In genomic region chr2:73285630-73286029, GRCm38 (mm10) we compare ENCODE assay signal across 13 mouse cellular contexts. TPM values are rescaled to one million over a fixed set of nuclear protein-coding genes. Genes with fewer than 3 reads are reported as not detected.
DNase-seq lines count a peak whose midpoint lies in the region; ATAC-seq and TF ChIP-seq lines count a peak whose summit lies in the region.
"Had no signal": no experiment of that assay in that cellular context is flagged by ENCODE, and none has a peak within 500 bp of the region (broad histone marks: within the 10 kb centered on the region; RNA-seq: fewer than 3 reads in every experiment).

No protein-coding gene starts in this region.

- TF ChIP-seq RAD21 in CH12.LX (IDR thresholded peaks at IDR 0.05; ENCODE audit: low read depth, low read length) = peak; percentile 55

- H3K27me3 ChIP-seq in kidney, adult 2 months (replicated peaks; ENCODE audit: control insufficient read depth, insufficient read depth, low read length) = no peaks in the 10 kb centered on the region
- no peaks in the 10 kb centered on the region for H3K27me3 ChIP-seq in CH12.LX (replicated peaks)
- peaks cover 10% of the 10 kb centered on the region; the same call in 1 of the 2 replicates for H3K27me3 ChIP-seq in forebrain, embryonic 11.5 days (ENCODE audit: control insufficient read depth, insufficient read depth, low read length)

- no peak for ATAC-seq in forebrain, embryonic 11.5 days (replicated peaks; ENCODE audit: low FRiP score)

- TF ChIP-seq CTCF in kidney, adult 2 months (conservative IDR thresholded peaks at IDR 0.05; ENCODE audit: insufficient read depth, insufficient read length, low read depth, low read length) = no peak
- TF ChIP-seq CTCF in CH12.LX (conservative IDR thresholded peaks at IDR 0.05 in 1 of 2, IDR thresholded peaks at IDR 0.05 in 1 of 2; ENCODE audit: low read depth in 2 of 2, low read length in 2 of 2) = peak; percentile 40 to 78; a peak in 3 of 4 replicates

- dilution Hi-C loops in CH12.LX (cut with MboI; ENCODE audit: extremely low pct_ligation_motif_present, extremely low pct_unique_long_range_greater_than_20kb, low sequenced_read_pairs) = no loop called here

- H3K4me1 ChIP-seq in kidney, adult 2 months (ENCODE audit: control insufficient read depth, insufficient read depth, low read length) = no peaks in the 10 kb centered on the region
- no peaks in the 10 kb centered on the region for H3K4me1 ChIP-seq in CH12.LX (ENCODE audit: control insufficient read depth in 1 of 2, insufficient read depth in 2 of 2)
- H3K4me1 ChIP-seq in forebrain, embryonic 11.5 days (replicated peaks; ENCODE audit: control insufficient read depth, insufficient read depth, low read length) = no peaks in the 10 kb centered on the region; the same call in 1 of the 2 replicates

- no peak overlapping the region for H3K9ac ChIP-seq in CH12.LX (ENCODE audit: insufficient read depth, low read depth)
- H3K9ac ChIP-seq in forebrain, embryonic 11.5 days (ENCODE audit: low read length) = no peak overlapping the region
- H3K9ac ChIP-seq: embryonic facial prominence, embryonic 12.5 days; limb, embryonic 15.5 days; neural tube, embryonic 13.5 days had no signal

- no peak overlapping the region for H3K27ac ChIP-seq in kidney, adult 2 months (ENCODE audit: insufficient read depth, low read depth, low read length)
- no peak overlapping the region for H3K27ac ChIP-seq in CH12.LX (ENCODE audit: insufficient read depth, low read depth)
- no peak overlapping the region for H3K27ac ChIP-seq in forebrain, embryonic 11.5 days (ENCODE audit: low read depth, low read length)
- H3K27ac ChIP-seq: embryonic facial prominence, embryonic 12.5 days; heart, embryonic 10.5 days; limb, embryonic 15.5 days; neural tube, embryonic 13.5 days had no signal

- H3K36me3 ChIP-seq in kidney, adult 2 months (ENCODE audit: control insufficient read depth, insufficient read depth, low read length) = no peaks in the 10 kb centered on the region; the same call in 1 of the 2 replicates
- peaks cover 8 to 38% of the 10 kb centered on the region in 2 experiments for H3K36me3 ChIP-seq in CH12.LX (replicated peaks in 1 of 2; ENCODE audit: control insufficient read depth in 1 of 2, insufficient read depth in 1 of 2, low read length in 1 of 2)
- no peaks in the 10 kb centered on the region for H3K36me3 ChIP-seq in forebrain, embryonic 11.5 days (ENCODE audit: control insufficient read depth, insufficient read depth, low read length)

- WGBS in kidney, adult 2 months = 17% methylated on average over 2 of the region's 2 CpGs
- WGBS in forebrain, embryonic 11.5 days = 2% methylated on average over 2 of the region's 2 CpGs

- TF ChIP-seq POLR2A in kidney, adult 2 months (IDR thresholded peaks at IDR 0.05; ENCODE audit: low read depth, low read length) = no peak
- no peak for TF ChIP-seq POLR2A in CH12.LX (IDR thresholded peaks at IDR 0.05; ENCODE audit: low read depth, low read length)

- H3K4me3 ChIP-seq in kidney, adult 2 months (ENCODE audit: insufficient read depth, low read depth, low read length) = no peak overlapping the region
- no peak overlapping the region for H3K4me3 ChIP-seq in CH12.LX (replicated peaks in 1 of 3; ENCODE audit: low read depth in 2 of 3, low read length in 2 of 3, poor library complexity in 1 of 3)
- H3K4me3 ChIP-seq in forebrain, embryonic 11.5 days (ENCODE audit: low read depth, low read length) = no peak overlapping the region
- H3K4me3 ChIP-seq: embryonic facial prominence, embryonic 12.5 days; heart, embryonic 10.5 days; limb, embryonic 15.5 days; neural tube, embryonic 13.5 days had no signal

- in situ Hi-C loops in CH12.LX (cut with MboI; ENCODE audit: low pct_ligation_motif_present, low pct_unique_long_range_greater_than_20kb, low sequenced_read_pairs) = loop anchor here (10.0 to 25.0 kb wide), 5 partner anchors 121 to 771 kb away; no protein-coding TSS in a partner anchor

- DNase-seq in kidney, adult 2 months = peak; percentile 17
- DNase-seq in kidney, adult 18-20 months = no peak
- DNase-seq in 3T3-L1 (ENCODE audit: low read depth, low spot score) (peak; percentile 68), CH12.LX (ENCODE audit: extremely low read depth) (peak; percentile 63)
- DNase-seq in embryo, embryonic 9.5 days (ENCODE audit: extremely low spot score) = peak; percentile 12
- DNase-seq in heart, adult 18-20 months = no peak
- no peak for DNase-seq in urinary bladder, adult 2 months (ENCODE audit: low spot score)
- DNase-seq in forebrain, embryonic 11.5 days (ENCODE audit: low spot score) = no peak

- H3K4me2 ChIP-seq in CH12.LX (ENCODE audit: insufficient read depth, low read depth, poor library complexity, severe bottlenecking) = no peak overlapping the region
- H3K4me2 ChIP-seq in forebrain, embryonic 11.5 days (ENCODE audit: low read depth, low read length, severe bottlenecking) = no peak overlapping the region
- H3K4me2 ChIP-seq: embryonic facial prominence, embryonic 12.5 days; limb, embryonic 15.5 days; neural tube, embryonic 13.5 days had no signal

- H3K79me2 ChIP-seq in CH12.LX (replicated peaks; ENCODE audit: control insufficient read depth, extremely low read depth, insufficient read depth, poor library complexity, severe bottlenecking) = no peaks in the 10 kb centered on the region

- no peak for TF ChIP-seq EP300 in CH12.LX (IDR thresholded peaks at IDR 0.05; ENCODE audit: low read length)

- no peaks in the 10 kb centered on the region for H3K9me3 ChIP-seq in CH12.LX (replicated peaks; ENCODE audit: low read length)
- H3K9me3 ChIP-seq in forebrain, embryonic 11.5 days (ENCODE audit: control insufficient read depth, low read length) = no peaks in the 10 kb centered on the region
- H3K9me3 ChIP-seq: embryonic facial prominence, embryonic 12.5 days; heart, embryonic 10.5 days; limb, embryonic 15.5 days; neural tube, embryonic 13.5 days had no signal

TF ChIP-seq in CH12.LX, 34 proteins besides CTCF, POLR2A, EP300 and RAD21:
- TF ChIP-seq SMC3 (IDR thresholded peaks at IDR 0.05; ENCODE audit: low read depth, low read length) (peak; percentile 49), ELF1 (IDR thresholded peaks at IDR 0.05; ENCODE audit: low read depth, low read length) (no peak)
TF ChIP-seq in CH12.LX: peak in this region for 1.

RNA-seq across cellular contexts. Expression of gene Sp9, which starts 13.9 kb away (rescaled TPM):
- not detected in 2 replicates for polyA plus RNA-seq in kidney, adult 2 months (2012; rRNA removed)
- 0.13 and 0.55 TPM in 2 replicates for total RNA-seq in CH12.LX (2012; rRNA removed)
- total RNA-seq in CH12.LX (2014; rRNA removed) = not detected in 2 replicates
- not detected in 2 replicates for polyA plus RNA-seq in CH12.LX (2012; ENCODE audit: insufficient read length, low read depth)
- total RNA-seq in heart, adult 18-20 months (2021) = not detected
- polyA plus RNA-seq in urinary bladder, adult 2 months (2012; rRNA removed) = not detected in 2 replicates
- 5.5 and 8.2 TPM in 2 replicates for polyA plus RNA-seq in forebrain, embryonic 11.5 days (2014; fragmentation: Nextera tagmentation; extraction: Ambion mirVana)
- total RNA-seq: adrenal gland, adult 18-20 months had no signal
- polyA plus RNA-seq: heart, embryonic 10.5 days had no signal

RNA-seq across cellular contexts. Expression of gene Scrn3, which starts 26.8 kb away (rescaled TPM):
- polyA plus RNA-seq in kidney, adult 2 months (2012; rRNA removed) = 14.7 and 18.1 TPM in 2 replicates
- 6.0 and 6.6 TPM in 2 replicates for total RNA-seq in CH12.LX (2012; rRNA removed)
- 10.2 and 11.1 TPM in 2 replicates for total RNA-seq in CH12.LX (2014; rRNA removed)
- 14.8 and 19.2 TPM in 2 replicates for polyA plus RNA-seq in CH12.LX (2012; ENCODE audit: insufficient read length, low read depth)
- 10 to 100 TPM; 26.1 to 33.9 TPM for total RNA-seq in heart, adult 18-20 months (2021)
- 19.1 and 26.2 TPM in 2 replicates for polyA plus RNA-seq in urinary bladder, adult 2 months (2012; rRNA removed)
- 11.7 and 14.0 TPM in 2 replicates for polyA plus RNA-seq in forebrain, embryonic 11.5 days (2014; fragmentation: Nextera tagmentation; extraction: Ambion mirVana)

RNA-seq across cellular contexts. Expression of gene Cir1, which starts 26.9 kb away (rescaled TPM):
- 3.8 and 5.5 TPM in 2 replicates for polyA plus RNA-seq in kidney, adult 2 months (2012; rRNA removed)
- total RNA-seq in CH12.LX (2012; rRNA removed) = 4.8 and 5.2 TPM in 2 replicates
- 3.8 and 4.6 TPM in 2 replicates for total RNA-seq in CH12.LX (2014; rRNA removed)
- polyA plus RNA-seq in CH12.LX (2012; ENCODE audit: insufficient read length, low read depth) = 14.3 and 15.6 TPM in 2 replicates
- 10 to 100 TPM; 11.1 to 13.9 TPM for total RNA-seq in heart, adult 18-20 months (2021)
- polyA plus RNA-seq in urinary bladder, adult 2 months (2012; rRNA removed) = 21.7 and 23.4 TPM in 2 replicates
- polyA plus RNA-seq in forebrain, embryonic 11.5 days (2014; fragmentation: Nextera tagmentation; extraction: Ambion mirVana) = 18.2 and 18.6 TPM in 2 replicates

Comparison
In these comparisons a context has a peak if more than half of its experiments do, and no peak if none do; other contexts are left out.
1. DNase-seq: peak in kidney, adult 2 months (single experiment), 3T3-L1 (single experiment), CH12.LX (single experiment) and embryo, embryonic 9.5 days (single experiment); none in kidney, adult 18-20 months (single experiment), heart, adult 18-20 months (0 of 2), urinary bladder, adult 2 months (single experiment) and forebrain, embryonic 11.5 days (single experiment).